Comparison of ENCODE assay signal across 28 mouse cellular contexts in the genomic region with DNA sequence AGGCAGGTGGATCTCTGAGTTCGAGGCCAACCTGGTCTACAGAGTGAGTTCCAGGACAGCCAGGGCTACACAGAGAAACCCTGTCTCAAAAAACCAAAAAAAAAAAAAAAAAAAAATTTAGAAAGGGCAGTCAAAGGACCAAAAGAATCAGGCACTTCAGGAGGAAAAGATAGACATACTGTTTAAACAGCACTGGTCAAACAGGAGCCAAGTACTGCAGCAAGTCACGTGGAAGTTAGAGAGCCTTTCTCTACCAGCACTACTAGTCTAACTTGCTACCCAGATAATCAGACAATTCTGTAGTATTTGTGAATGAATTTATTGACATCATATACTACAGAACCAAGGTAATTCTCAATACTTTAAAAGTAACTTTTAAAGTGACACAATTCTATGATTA. TPM values are rescaled to one million over a fixed set of nuclear protein-coding genes. Genes with fewer than 3 reads are reported as not detected.
"Had no signal": no experiment of that assay in that cellular context is flagged by ENCODE, and none has a peak within 500 bp of the region (broad histone marks: within the 10 kb centered on the region; RNA-seq: fewer than 3 reads in every experiment).

No protein-coding gene starts in this region.

- H3K27ac ChIP-seq: gastrocnemius, adult 2 months; heart, adult 2 months; heart, embryonic 13.5 days; heart, embryonic 15.5 days; hindbrain, embryonic 13.5 days; hindbrain, embryonic 15.5 days; hindbrain, postnatal 0 days; kidney, embryonic 15.5 days; kidney, postnatal 0 days; layer of hippocampus, adult 2 months; left cerebral cortex, adult 2 months; limb, embryonic 10.5 days; limb, embryonic 12.5 days had no signal

- H3K4me1 ChIP-seq: heart, embryonic 15.5 days; hindbrain, embryonic 13.5 days; hindbrain, embryonic 15.5 days; kidney, embryonic 15.5 days; limb, embryonic 12.5 days had no signal

- H3K4me3 ChIP-seq: gastrocnemius, adult 2 months; heart, adult 2 months; heart, embryonic 13.5 days; heart, embryonic 15.5 days; hindbrain, embryonic 13.5 days; hindbrain, embryonic 15.5 days; kidney, embryonic 15.5 days; layer of hippocampus, adult 2 months; left cerebral cortex, adult 2 months; limb, embryonic 10.5 days; limb, embryonic 12.5 days had no signal

- H3K4me2 ChIP-seq: heart, embryonic 11.5 days; heart, embryonic 13.5 days; heart, embryonic 15.5 days; hindbrain, embryonic 13.5 days; hindbrain, embryonic 15.5 days; kidney, embryonic 15.5 days; limb, embryonic 12.5 days had no signal

- H3K9me3 ChIP-seq: heart, embryonic 13.5 days; heart, embryonic 15.5 days; hindbrain, embryonic 13.5 days; hindbrain, embryonic 15.5 days; kidney, embryonic 15.5 days; limb, embryonic 10.5 days; limb, embryonic 12.5 days had no signal

- H3K27me3 ChIP-seq: heart, embryonic 13.5 days; heart, embryonic 15.5 days; hindbrain, embryonic 13.5 days; hindbrain, embryonic 15.5 days; kidney, embryonic 15.5 days; limb, embryonic 12.5 days had no signal

- ATAC-seq: forebrain, embryonic 16.5 days; hindbrain, postnatal 0 days; intestine, embryonic 16.5 days had no signal

- DNase-seq: gastrocnemius, adult 2 months; gastrocnemius, postnatal 10 days; gastrocnemius, postnatal 25 days; heart, adult 11 months; heart, adult 2 months; heart, postnatal 14 days; heart, postnatal 36 days; kidney, adult 11 months; kidney, adult 2 months; kidney, adult 9 months; kidney, postnatal 14 days; kidney, postnatal 36 days had no signal

- H3K36me3 ChIP-seq: heart, embryonic 13.5 days; heart, embryonic 15.5 days; hindbrain, embryonic 15.5 days; kidney, embryonic 15.5 days; limb, embryonic 10.5 days; limb, embryonic 12.5 days had no signal

- H3K9ac ChIP-seq: heart, embryonic 13.5 days; heart, embryonic 15.5 days; hindbrain, embryonic 13.5 days; hindbrain, embryonic 15.5 days; kidney, embryonic 15.5 days; limb, embryonic 12.5 days had no signal

RNA-seq across cellular contexts. Expression of gene Fam71d, which starts 10.3 kb away (rescaled TPM):
- polyA plus RNA-seq: heart, embryonic 11.5 days; heart, embryonic 13.5 days; hindbrain, postnatal 0 days; intestine, embryonic 14.5 days; intestine, embryonic 16.5 days; kidney, embryonic 15.5 days; kidney, postnatal 0 days; limb, embryonic 10.5 days; limb, embryonic 12.5 days; limb, embryonic 14.5 days had no signal
